Mouse (Mus musculus): ENCODE results near the gene Casc3.
A peak's percentile ranks its signal among the peaks of the same experiment; 100 is the strongest.

Casc3 gene

DNA sequence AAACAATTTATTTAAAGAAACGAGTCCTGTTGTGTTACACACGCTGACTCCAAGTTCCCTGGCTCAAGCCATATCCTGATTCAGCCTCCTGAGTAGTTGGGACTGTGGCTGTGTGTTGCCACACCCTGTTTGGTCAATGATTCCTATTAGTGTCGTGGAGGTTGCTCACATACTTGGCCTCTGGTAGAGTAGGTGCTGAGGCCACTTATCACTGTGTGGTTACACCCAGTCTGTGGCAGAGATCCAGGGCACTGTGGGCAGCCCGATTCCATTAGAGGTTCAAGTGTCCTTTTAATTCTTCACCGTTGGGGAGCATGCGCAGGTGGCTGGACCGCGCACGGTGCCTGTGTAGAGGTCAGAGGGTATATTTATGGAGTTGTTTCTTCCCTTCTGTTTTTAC, 69.2 kb downstream of the Casc3 start:
- DNase-seq, result peak; percentile 29 to 37

DNA sequence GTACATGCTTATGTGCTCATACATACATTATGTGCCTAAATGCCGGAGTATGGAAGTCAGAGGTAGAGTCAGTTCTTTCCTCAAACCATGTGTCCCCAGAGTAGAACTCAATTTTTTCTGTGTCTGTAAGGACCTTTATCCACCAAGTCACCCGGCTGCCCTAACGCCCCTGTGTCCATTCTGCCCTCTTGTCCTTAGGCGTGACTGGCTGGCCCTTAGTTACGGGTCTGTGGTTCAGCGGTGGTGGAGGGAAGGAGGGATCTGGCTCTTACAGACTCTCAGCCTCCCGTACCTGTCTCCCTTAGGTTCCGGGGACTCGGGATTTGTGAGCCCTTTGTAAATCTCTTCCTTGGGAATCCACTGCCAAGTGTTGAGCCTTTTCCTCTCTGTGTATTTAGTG, 72.3 kb downstream of the Casc3 start:
- no peak for DNase-seq
